Mouse (Mus musculus): ENCODE results near the gene Slc35e4. TPM values are rescaled to one million over a fixed set of nuclear protein-coding genes. Genes with fewer than 3 reads are reported as not detected.
"Not testable (repeated sequence)": the region's sequence is repeated elsewhere in the genome, so short reads cannot be mapped to it uniquely, and the experiment has no call there.

Slc35e4 gene
- polyA plus RNA-seq, 1 experiment from 2014 or later, result 6.5 TPM

- WGBS, result 14% methylated on average over 19 of the region's 19 CpGs
- peak overlapping the region; percentile 65 for H3K4me3 ChIP-seq (replicated peaks)
- peaks cover 47% of the 10 kb centered on the region for H3K4me1 ChIP-seq
- H3K36me3 ChIP-seq (replicated peaks), result peaks cover 4% of the 10 kb centered on the region; the same call in 1 of the 2 replicates
- H3K9me3 ChIP-seq, result no peaks in the 10 kb centered on the region
- peak overlapping the region; percentile 47; the same call in 1 of the 2 replicates for H3K27ac ChIP-seq
- ATAC-seq (ENCODE audit: low FRiP score), result peak; percentile 12; the same call in 1 of the 2 replicates
- peak overlapping the region; percentile 93 for H3K4me2 ChIP-seq
- H3K27me3 ChIP-seq, result peaks cover 26% of the 10 kb centered on the region
- peak overlapping the region; percentile 70 for H3K9ac ChIP-seq
Observed at GRCm38 (mm10) chr11:3912100-3912874, 2.2 kb downstream of the Slc35e4 start.

GRCm38 (mm10) chr11:3911440-3911839 is 3.0 kb downstream of the Slc35e4 start:
- H3K4me3 ChIP-seq (replicated peaks); H3K9ac ChIP-seq; H3K36me3 ChIP-seq (replicated peaks); ATAC-seq (ENCODE audit: low FRiP score); H3K27ac ChIP-seq; H3K9me3 ChIP-seq: not testable (repeated sequence)
- WGBS, result 90% methylated on average over 6 of the region's 6 CpGs
- H3K27me3 ChIP-seq, result peaks cover 26% of the 10 kb centered on the region
- peak overlapping the region; percentile 34 for H3K4me2 ChIP-seq
- peaks cover 47% of the 10 kb centered on the region for H3K4me1 ChIP-seq

GRCm38 (mm10) chr11:3910513-3911310 is 3.8 kb downstream of the Slc35e4 start:
- Histone ChIP-seq H3K9ac (no peak overlapping the region), H3K4me2 (peak overlapping the region; percentile 34), H3K9me3 (no peaks in the 10 kb centered on the region), H3K4me3 (replicated peaks) (no peak overlapping the region), H3K27ac (no peak overlapping the region), H3K4me1 (peaks cover 47% of the 10 kb centered on the region), H3K27me3 (peaks cover 26% of the 10 kb centered on the region), H3K36me3 (replicated peaks) (peaks cover 10% of the 10 kb centered on the region; the same call in 1 of the 2 replicates)
- ATAC-seq (ENCODE audit: low FRiP score), result no peak
- WGBS, result 63% methylated on average over 5 of the region's 5 CpGs

GRCm38 (mm10) chr11:3909236-3909635 is 5.2 kb downstream of the Slc35e4 start:
- Histone ChIP-seq H3K27ac (no peak overlapping the region), H3K9ac (no peak overlapping the region), H3K9me3 (no peaks in the 10 kb centered on the region), H3K36me3 (replicated peaks) (peaks cover 10% of the 10 kb centered on the region; the same call in 1 of the 2 replicates), H3K4me2 (no peak overlapping the region), H3K4me1 (peaks cover 45% of the 10 kb centered on the region), H3K27me3 (peaks cover 26% of the 10 kb centered on the region), H3K4me3 (replicated peaks) (no peak overlapping the region)
- WGBS, result 87% methylated on average over 4 of the region's 4 CpGs
- no peak for ATAC-seq (ENCODE audit: low FRiP score)

- ATAC-seq (ENCODE audit: low FRiP score), result no peak
- Histone ChIP-seq H3K9me3 (no peaks in the 10 kb centered on the region), H3K9ac (no peak overlapping the region), H3K27ac (no peak overlapping the region), H3K27me3 (0 out of 2 replicates have a peak, but pooled peaks cover 7% of the 10 kb centered on the region), H3K36me3 (replicated peaks) (peaks cover 10% of the 10 kb centered on the region; the same call in 1 of the 2 replicates), H3K4me1 (peaks cover 19% of the 10 kb centered on the region), H3K4me3 (replicated peaks) (no peak overlapping the region), H3K4me2 (no peak overlapping the region)
- whole genome bisulfite sequencing, result 100% methylated on average over 1 of the region's 1 CpGs
Observed at GRCm38 (mm10) chr11:3905446-3905845, 9.0 kb downstream of the Slc35e4 start.

- Histone ChIP-seq H3K4me1 (peaks cover 17% of the 10 kb centered on the region; the same call in 1 of the 2 replicates), H3K27ac (no peak overlapping the region), H3K36me3 (replicated peaks) (peaks cover 10% of the 10 kb centered on the region; the same call in 1 of the 2 replicates), H3K4me3 (replicated peaks) (no peak overlapping the region), H3K9me3 (no peaks in the 10 kb centered on the region), H3K9ac (no peak overlapping the region), H3K27me3 (0 out of 2 replicates have a peak, but pooled peaks cover 4% of the 10 kb centered on the region), H3K4me2 (no peak overlapping the region)
- ATAC-seq (ENCODE audit: low FRiP score), result no peak
- WGBS, result 90% methylated on average over 6 of the region's 6 CpGs
Observed at GRCm38 (mm10) chr11:3904673-3905072, 9.8 kb downstream of the Slc35e4 start.

- H3K4me2 ChIP-seq, result no peak overlapping the region
- H3K27me3 ChIP-seq, result no peaks in the 10 kb centered on the region
- no peak overlapping the region for H3K27ac ChIP-seq
Observed at GRCm38 (mm10) chr11:3903046-3903445, 11.4 kb downstream of the Slc35e4 start.

GRCm38 (mm10) chr11:3902516-3902915 is 11.9 kb downstream of the Slc35e4 start:
- H3K27ac ChIP-seq, result no peak overlapping the region
- no peaks in the 10 kb centered on the region for H3K27me3 ChIP-seq
- H3K4me1 ChIP-seq, result peaks cover 14% of the 10 kb centered on the region; the same call in 1 of the 2 replicates
- H3K9me3 ChIP-seq, result no peaks in the 10 kb centered on the region
- H3K9ac ChIP-seq, result no peak overlapping the region
- no peak overlapping the region for H3K4me3 ChIP-seq (replicated peaks)
- no peak overlapping the region for H3K4me2 ChIP-seq
- no peak for ATAC-seq (ENCODE audit: low FRiP score)
- peaks cover 22% of the 10 kb centered on the region for H3K36me3 ChIP-seq (replicated peaks)
- 80% methylated on average over 3 of the region's 3 CpGs for WGBS

More at GRCm38 (mm10) chr11:3903046-3903445, 11.4 kb downstream of the Slc35e4 start:
- no peak for ATAC-seq (ENCODE audit: low FRiP score)
- H3K36me3 ChIP-seq (replicated peaks), result peaks cover 18% of the 10 kb centered on the region
- no peak overlapping the region for H3K4me3 ChIP-seq (replicated peaks)
- no peaks in the 10 kb centered on the region for H3K9me3 ChIP-seq
- H3K9ac ChIP-seq, result no peak overlapping the region
- 81% methylated on average over 5 of the region's 5 CpGs for WGBS
- peaks cover 16% of the 10 kb centered on the region for H3K4me1 ChIP-seq

- 89% methylated on average over 6 of the region's 6 CpGs for WGBS
- H3K9me3 ChIP-seq, result no peaks in the 10 kb centered on the region
- no peak for ATAC-seq (ENCODE audit: low FRiP score)
- no peak overlapping the region for H3K4me2 ChIP-seq
- no peak overlapping the region for H3K4me3 ChIP-seq (replicated peaks)
- H3K27ac ChIP-seq, result no peak overlapping the region
- H3K9ac ChIP-seq, result no peak overlapping the region
- H3K27me3 ChIP-seq, result no peaks in the 10 kb centered on the region
- peaks cover 20% of the 10 kb centered on the region for H3K36me3 ChIP-seq (replicated peaks)
- peaks cover 20% of the 10 kb centered on the region; the same call in 1 of the 2 replicates for H3K4me1 ChIP-seq
Observed at GRCm38 (mm10) chr11:3900296-3900695, 14.2 kb downstream of the Slc35e4 start.

GRCm38 (mm10) chr11:3895933-3896332 is 18.5 kb downstream of the Slc35e4 start:
- ATAC-seq (ENCODE audit: low FRiP score), result no peak
- Histone ChIP-seq H3K9ac (no peak overlapping the region), H3K9me3 (no peaks in the 10 kb centered on the region), H3K4me2 (peak overlapping the region; percentile 74; the same call in 1 of the 2 replicates), H3K27me3 (0 out of 2 replicates have a peak, but pooled peaks cover 3% of the 10 kb centered on the region), H3K27ac (no peak overlapping the region), H3K4me1 (peaks cover 21% of the 10 kb centered on the region; the same call in 1 of the 2 replicates), H3K36me3 (replicated peaks) (peaks cover 20% of the 10 kb centered on the region), H3K4me3 (replicated peaks) (no peak overlapping the region)
- 90% methylated on average over 1 of the region's 1 CpGs for WGBS

- H3K27ac ChIP-seq, result peak overlapping the region; percentile 84
- H3K9me3 ChIP-seq, result no peaks in the 10 kb centered on the region
- peaks cover 20% of the 10 kb centered on the region for H3K36me3 ChIP-seq (replicated peaks)
- H3K4me2 ChIP-seq, result peak overlapping the region; percentile 74
- H3K27me3 ChIP-seq, result 0 out of 2 replicates have a peak, but pooled peaks cover 3% of the 10 kb centered on the region
- H3K4me3 ChIP-seq (replicated peaks), result peak overlapping the region; percentile 53
- H3K9ac ChIP-seq, result peak overlapping the region; percentile 70
- H3K4me1 ChIP-seq, result peaks cover 21% of the 10 kb centered on the region; the same call in 1 of the 2 replicates
- 6% methylated on average over 10 of the region's 10 CpGs for WGBS
- no peak for ATAC-seq (ENCODE audit: low FRiP score)
Observed at GRCm38 (mm10) chr11:3895458-3895857, 19.0 kb downstream of the Slc35e4 start.

Data from forebrain, embryonic 12.5 days (tissue).